Mouse (Mus musculus) layer of hippocampus, postnatal 36 days (tissue): ENCODE data around the gene Inpp5d. TPM values are rescaled to one million over a fixed set of nuclear protein-coding genes. Genes with fewer than 3 reads are reported as not detected.

Experiments
- DNase-seq, 2 experiments: peaks; one replicate each; pipeline ENCODE4 v3.0.0; 2022
- total RNA-seq, 2 experiments: library from RNA; stranded (reverse); gene quantifications; 2 replicates each; pipeline ENCODE4 v1.2.3; 2021

The Inpp5d gene
- total RNA-seq, 2 experiments from 2014 or later: 14.8 to 20.7 TPM

DNA sequence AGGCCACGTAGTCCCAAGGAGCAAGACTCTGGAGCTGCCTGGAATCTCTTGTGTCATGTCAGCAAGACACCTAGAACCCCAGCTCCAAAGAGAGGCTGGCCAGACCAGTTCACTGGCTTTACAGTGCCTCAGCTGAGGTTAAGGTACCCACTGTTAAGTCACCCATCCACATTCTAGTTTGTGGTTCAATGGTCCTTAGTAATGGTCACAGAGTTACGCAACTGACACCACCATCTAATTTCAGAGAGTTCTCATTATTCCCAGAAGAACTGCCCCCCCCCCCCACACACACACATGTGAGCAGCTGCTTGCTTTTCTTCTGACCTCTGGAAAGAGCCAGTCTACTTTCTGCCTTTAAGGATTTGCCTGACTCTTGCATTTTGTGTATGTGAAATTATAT, 4.7 kb downstream of the Inpp5d start:
- no peak for DNase-seq

DNA sequence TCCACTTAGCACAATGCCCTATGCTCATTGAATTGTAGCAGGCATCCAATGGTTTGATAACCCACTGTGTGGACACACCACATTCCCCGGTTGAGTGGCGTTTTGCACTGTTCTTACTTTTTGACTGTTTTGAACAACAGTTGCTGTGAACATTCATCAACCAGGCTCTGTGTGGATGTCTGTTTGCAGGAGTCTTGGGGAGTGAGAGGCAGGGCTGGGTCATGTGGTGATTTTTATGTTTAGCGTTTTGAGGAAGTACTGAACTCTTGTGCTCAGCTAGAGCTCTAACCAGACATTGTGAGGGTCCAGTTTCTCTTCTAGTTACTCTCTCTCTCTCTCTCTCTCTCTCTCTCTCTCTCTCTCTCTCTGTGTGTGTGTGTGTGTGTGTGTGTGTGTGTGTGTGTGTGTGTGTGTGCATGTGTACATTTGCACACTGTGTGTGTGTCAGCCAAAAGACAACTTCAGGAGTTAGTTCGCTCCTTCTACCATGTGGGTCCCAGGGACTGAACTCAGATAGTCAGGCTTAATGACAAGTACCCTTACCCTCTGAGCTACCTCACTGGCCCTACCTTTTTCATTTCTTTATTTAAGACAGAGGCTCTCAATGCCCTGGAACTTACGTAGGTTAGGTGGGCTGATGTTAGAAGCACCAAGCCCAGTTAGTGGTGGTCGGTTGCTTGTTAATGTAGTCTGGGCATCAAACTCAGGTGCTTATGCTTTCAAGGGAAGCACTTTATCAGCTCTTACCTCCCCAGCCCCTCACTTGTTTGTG, 5.3 kb downstream of the Inpp5d start:
- DNase-seq: no peak

DNA sequence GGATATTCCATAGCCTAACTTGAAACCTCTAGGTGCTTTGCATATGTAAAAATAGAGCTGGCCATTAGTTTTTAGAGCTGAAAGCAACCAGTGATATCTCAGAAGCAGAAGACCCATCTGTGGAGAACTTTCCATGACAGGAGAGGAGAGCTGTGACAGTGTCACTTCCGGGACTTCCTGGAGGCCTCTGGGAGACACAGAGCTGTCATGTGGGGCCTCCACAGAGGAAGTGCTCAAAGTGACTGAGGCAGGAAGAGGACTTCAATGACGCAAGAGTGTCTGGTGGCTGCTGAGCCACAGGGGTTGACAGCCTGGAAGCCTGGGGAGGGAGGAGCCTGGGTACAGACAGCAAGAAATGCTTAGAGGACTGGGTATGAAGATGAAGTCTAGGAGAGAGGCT, 6.2 kb downstream of the Inpp5d start:
- no peak for DNase-seq

DNA sequence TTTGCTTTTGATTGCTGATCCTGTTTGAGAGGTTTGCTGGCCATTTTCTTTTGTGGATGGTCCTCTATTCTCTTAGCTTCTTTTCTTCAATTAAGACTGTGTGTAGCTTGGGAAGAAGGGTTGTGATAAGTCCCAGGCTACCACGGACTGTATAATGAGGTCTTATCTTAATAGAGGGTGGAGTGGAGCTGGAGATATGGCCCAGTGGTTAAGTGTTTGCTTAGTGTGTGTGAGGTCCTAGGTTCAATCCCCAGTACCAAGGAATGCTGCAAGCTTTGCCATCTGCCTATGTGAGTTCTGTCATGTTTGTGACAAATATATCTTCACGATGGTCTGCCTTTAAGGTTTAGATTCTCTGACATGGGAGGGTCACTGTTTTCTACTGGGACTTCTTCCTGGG, 8.0 kb downstream of the Inpp5d start:
- DNase-seq: no peak

DNA sequence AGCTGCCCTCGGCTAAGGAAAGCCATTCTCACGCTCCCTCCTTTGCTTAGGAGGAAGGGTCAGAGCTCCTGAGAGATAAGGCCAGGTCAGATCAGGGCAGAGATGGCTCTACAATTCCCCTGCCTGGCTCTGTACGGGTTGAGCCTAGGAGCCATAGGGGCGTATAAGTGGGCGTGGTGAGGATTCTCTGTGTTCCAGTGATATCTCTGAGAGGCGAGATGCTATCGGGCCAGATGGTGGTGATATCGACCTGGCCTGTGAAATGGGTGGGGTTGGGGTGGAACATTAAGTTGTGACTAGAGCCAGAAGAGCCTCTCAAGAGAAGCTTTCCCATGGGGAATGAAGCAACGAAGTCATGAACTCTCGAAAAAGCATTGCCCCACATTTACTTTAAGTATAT, 11.5 kb downstream of the Inpp5d start:
- no peak for DNase-seq

DNA sequence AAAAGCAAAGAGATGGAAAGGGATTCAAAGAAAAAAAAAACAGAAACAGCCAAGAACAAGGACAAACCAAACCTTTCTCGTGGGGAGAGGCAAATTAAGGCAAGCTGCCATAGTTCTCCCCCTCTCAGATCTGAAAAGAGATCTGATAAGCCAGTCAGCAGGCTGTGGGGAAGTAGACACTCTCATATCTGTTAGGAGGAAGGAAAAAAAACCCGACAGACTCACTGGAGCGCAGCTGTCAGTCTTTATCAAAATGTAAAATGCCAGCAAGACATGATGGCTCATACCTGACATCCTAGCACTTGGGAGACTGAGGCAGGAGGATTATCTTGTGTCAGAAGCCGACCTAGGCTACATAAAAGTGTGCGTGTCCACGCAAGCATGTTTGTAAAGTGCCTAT, 12.1 kb downstream of the Inpp5d start:
- no peak for DNase-seq

DNA sequence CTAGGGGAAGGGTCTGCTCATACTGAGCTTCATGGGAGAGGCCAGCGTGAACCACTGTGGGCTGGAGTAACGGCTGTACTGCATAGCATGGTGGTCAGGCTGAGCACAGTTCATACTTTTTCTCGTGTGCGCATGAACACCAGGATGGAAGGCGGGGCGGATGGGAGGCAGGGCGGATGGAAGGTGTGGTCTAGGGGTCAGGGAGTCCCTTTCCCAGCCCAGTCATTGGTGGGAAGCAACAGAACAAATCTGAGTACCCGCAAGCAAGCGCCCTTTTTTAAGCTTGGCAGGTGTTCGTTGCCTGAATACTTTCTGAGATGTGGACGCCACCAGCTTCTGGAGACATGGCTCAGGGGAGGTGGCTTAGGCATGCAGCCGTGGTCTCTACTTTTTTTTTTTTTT, 16.6 kb downstream of the Inpp5d start:
- no peak for DNase-seq

DNA sequence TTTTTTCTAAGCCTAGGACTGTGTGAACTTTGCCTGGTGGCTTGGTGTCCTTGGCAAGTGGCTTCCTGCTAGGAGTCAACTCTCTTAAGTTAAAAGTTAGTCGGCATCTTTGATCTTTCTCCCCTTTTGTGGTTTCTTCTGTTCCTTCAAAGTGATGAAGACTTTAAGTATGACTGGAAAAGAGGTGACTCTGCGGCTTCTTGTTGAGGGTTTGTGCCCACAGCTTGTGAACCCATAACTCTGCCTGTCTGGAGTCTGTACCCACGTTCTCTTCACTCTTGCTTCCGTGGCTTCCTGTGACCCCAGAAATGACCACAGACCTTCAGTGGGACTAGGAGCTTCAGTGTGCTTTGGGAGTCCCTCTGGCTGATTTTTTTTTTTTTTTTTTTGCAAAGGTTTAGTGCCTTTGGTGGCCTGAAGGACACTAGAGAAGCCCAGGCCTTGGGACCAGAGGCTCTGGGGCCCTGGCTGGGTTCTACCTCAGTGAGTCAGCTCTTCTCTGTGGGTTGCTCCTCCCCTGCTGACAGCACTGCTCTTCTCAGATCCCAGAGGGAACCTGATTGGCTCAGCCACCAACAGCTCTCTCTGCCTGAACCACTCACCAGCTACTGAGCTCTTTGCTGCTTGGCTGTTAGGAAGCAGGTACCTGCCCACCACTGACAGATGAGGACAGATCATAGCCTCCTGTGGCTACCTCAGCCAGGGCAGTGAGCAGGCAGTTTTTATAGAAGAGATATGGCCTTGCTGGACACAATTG, 17.2 kb downstream of the Inpp5d start:
- DNase-seq: no peak

DNA sequence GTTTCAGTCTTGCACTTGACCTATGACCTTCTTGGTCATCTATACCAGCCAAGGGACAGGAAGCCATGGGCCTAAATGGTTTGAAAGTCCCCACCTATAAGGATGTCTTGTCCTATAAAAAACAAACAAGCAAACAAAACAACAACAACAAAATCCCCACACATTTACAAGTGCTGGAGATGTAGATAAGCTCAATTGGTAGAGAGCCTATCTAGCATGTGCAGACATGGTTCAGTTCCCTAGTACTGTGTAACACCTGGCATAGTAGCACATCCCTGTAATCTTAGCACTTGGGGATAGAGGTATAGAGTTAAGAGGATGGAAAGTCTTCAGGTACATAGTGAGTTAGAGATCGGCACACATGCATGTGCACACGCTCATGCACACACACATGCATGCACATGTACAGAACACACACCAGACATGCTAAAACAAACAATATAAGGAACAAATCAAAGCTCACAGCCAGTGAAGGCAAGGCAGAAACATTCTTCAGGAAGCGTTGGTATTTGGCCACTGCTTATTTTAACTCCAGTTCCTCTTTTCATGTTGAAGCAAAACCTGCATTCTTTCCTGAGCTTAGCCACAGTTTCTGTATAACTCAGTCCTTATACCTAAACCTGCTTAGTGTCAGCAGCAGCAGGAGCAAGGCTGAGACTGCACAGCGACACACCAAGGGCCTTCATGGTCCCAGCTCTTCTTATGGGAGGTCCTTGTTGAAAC, 17.9 kb downstream of the Inpp5d start:
- DNase-seq: no peak

DNA sequence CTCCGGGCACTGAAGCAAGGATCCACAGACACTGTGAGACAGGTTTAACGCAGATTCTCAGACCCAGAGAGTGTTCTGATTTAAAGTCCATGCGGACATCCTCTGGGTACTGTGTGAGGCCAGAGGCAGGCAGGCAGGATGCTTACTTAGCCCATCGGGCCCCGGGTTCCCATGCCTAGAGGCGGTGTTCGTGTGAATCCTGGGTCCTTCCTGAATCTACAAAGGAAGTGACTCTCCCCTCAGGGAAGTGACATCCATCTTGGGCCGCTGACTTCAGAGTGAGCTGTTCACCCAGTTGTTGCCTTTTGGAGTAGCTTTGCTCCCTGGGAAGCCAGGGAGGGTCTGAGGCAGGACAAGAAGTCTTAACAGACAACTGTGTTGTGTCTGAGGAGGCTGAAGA, 19.6 kb downstream of the Inpp5d start:
- no peak for DNase-seq

DNA sequence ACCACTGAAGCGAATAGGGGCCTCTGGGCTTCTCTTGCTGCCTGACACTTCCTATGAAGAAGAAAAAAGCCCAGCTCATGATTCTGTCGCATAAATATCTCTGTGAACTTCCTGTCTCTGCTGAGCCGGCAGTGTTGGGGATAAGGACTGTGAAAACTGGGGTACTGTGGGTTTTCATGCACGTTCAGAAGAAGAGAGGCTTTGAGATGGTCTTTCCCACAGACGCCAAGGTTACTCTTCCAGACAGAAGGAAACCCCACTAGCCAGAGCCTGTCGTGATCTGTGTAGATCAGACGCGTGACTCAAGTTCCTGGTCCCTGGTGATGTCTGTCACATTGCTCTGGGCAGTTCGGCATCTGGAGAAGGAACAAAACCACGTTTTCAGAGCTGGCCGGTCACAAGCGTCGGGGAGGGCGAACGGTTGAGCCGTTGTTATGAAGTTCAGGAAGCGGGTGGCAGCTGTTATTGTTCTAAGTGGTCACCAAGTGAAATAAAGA, 20.1 kb downstream of the Inpp5d start:
- no peak for DNase-seq

DNA sequence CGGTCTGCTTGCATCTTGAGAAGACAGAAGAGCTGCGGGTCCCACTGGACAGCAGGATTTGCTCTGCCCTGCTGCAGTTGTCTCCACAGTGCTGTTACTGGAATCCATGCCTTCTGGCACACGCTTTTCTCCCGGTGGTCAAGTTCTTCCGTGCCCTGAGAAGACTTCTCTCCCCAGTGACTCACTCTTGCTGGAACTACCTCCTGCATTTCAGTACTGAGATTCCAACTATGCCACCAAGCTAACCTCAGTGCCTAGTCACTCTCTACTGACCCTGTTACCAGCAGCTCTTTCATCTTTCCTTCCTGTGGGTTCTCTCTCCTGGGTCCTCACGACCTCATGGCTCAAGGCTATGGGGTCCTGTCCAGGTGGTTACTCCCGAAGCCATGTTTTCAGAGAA, 22.9 kb downstream of the Inpp5d start:
- no peak for DNase-seq

DNA sequence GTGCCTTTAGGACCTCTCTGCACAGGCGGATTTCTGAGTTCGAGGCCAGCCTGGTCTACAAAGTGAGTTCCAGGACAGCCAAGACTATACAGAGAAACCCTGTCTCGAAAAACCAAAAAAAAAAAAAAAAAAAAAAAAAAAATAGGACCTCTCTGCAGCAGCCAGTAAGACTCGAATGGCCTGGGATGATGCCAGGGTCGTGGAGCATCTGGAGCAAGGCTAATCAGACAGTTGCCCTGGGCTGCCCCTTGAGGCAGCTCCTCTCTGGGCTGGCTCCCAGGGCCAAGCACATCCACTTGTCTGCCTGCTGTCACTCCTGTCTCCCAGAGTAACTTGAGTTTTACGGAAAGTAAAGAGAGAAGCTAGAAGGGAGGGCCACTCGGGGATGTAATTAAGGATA, 24.9 kb downstream of the Inpp5d start:
- no peak for DNase-seq

DNA sequence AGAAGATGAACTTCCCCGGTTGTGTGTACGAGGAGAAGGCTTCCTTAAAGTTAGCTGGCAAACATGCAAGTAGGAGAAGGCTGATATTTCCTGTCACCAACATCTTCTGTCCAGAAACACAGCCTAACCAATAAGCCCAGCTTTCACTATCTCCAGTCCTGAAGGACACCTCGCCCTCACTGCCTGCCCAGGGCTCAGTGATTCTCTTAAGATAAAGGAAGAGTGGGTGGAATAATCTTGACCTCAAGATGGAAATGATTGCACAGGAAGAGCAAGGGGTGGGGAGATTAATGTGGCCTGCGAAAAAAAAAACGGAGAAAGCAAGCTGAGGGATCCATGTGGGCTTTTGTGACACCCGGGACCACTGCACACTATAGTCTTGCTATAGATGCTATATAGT, 25.6 kb downstream of the Inpp5d start:
- DNase-seq: no peak

DNA sequence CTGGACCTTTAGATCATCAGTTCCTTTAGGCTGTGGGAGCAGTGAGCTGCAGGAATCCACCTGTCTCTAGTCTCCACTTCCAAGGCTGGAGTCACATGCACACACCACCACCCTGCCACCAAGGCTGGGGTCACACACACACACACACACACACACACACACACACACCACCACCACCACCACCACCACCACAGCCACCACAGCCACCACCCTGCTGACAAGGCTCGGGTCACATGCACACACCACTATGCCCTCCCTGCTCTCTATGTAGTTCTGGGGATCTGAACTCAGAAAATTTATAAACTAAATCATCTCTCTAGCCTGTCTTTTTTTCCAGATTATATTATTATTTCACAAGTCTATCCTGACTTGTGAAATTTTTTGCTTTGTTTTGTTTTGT, 27.7 kb downstream of the Inpp5d start:
- no peak for DNase-seq

DNA sequence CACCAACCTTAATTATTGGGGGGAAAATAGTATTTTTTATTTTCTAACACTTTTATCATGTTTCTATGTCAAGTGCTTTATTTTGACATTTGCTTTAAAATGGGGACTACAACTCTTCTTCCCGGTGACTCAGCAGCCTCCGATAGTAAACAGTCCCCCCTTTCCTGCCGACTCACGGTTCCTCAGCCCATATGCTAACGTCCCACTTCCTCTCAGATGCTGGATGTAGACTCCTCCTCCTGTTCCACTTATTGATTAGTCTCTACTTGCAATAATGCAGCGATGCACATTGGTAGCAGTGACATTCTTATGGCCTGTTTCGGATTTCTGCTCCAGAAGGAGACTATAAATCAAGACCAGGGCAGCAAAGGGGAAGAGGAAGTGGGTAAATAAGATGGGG, 28.5 kb downstream of the Inpp5d start:
- no peak for DNase-seq

DNA sequence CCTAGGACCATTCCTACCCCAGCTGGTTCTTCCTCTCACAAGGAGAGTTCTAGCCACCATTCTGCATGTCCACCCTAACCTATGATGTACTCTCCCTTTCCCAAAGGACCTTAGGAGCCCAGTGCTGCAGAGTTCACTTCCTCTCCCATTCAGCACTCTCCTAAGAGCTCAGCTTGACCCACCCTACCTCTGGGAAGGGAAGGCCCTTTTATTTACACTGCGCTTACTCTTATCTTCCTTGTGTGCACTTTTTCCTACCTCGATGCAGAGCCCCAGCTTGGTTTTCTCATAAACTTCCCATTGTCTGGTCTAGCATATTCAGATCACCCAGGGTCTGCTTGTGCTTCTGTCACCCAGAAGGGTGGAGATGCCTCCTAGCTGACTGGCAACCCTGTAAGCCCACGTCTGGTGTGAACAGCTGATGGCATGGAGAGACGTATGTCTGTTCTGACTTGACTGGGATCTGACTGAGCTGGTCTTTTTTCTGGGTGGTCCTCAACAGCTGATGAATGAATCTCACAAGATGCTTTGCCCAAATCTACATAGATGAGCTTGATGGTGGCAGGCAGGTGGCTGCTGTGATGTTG, 29.2 kb downstream of the Inpp5d start:
- no peak for DNase-seq

DNA sequence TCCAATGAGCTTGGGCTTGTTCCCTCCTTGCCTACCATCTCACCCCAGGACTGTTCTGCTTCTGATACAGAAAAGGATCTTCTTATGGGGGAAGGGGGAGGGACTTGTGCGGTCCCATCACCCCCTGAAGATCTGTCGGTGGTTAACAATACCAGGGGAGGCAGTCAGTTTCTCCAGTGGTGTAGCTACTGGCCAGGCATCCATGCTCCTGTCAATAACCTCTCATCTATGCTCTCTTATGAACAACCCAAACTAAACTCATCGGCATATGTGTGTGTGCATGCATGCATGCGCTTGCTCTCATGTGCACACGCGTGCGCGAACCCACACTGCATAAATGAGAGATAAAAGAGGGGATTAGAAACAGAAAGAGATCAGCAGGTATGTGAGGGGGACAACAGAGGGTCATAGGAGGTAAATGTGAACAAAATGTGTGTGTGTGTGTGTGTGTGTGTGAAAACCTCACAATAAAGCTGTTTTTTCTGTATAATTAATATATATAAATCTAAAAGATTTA, 29.9 kb downstream of the Inpp5d start:
- DNase-seq: no peak

DNA sequence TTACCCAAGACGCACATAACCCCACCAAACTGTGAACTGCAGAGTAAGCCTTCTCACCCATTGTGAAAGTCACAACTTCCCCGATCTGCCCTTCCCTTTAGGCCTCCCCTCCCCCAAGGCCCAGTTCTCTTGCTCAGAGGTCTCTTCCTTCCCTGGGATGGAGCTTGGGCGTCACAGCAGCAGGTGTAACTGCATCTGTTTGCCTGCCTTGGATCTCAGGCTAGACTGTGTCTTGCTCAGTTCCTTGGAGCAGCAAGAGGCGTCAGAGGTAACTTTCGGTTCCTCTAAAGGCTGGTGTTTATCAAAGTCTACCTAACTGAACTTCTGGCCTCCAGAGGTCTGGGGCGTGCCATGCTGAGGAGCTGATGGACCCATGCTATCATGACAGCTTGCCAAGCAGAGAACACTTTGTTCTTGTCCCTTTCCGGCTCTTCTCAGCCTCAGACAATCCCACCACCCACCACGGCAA, 30.5 kb downstream of the Inpp5d start:
- DNase-seq: no peak

DNA sequence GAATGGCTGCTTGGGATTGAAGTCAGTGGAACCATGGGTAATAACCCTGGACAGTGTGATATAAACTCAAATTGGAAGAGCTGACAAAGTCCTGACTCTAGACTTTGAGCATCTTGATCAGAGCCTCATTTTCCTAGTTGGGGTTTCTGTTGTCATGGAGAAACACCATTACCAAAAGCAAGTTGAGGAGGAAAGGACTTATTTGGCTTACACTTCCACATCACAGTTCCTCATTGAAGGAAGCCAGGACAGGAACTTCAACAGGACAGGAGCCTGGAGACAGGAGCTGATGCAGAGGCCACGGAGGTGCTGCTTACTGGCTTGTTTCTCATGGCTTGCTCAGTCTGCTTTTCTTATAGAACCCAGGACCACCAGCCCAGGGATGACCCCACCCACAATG, 31.3 kb downstream of the Inpp5d start:
- DNase-seq: no peak

DNA sequence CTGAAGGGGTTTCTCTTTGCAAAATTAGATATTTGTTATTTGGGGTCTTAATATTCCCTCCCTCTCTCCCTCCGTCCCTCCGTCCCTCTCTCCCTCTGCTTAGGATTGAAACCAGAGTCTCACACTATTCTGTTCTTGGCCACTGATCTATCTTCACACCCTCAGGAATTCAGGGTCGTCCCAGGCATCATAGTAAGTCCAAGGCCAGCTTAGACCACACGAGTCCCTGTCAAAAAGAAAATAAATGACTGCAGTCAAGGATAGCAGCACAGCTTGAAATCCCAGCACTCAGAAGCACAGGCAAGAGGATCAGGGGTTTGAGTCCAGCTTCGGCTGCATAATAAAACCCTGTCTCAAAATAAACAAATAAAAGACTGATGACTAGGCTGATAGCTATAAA, 35.0 kb downstream of the Inpp5d start:
- no peak for DNase-seq

DNA sequence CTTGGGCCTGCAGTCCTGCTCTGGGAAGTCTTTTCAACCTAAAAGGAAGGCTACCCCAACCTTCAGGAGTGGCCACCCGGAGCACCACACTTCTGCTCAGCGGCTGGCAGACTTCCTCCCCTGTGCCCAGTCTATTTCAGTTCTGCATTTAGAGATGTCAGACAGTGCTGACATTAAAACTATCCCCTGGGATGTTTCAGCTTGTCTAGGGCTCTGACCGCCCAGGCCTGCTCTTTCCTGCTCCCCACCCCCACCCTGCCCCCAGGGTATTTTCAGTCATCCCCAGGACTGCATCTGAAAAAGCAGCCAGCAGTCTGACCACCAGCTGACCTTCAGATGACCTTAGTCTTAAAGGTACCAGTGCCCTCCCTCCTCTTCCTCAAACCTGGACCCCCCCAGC, 38.0 kb downstream of the Inpp5d start:
- DNase-seq: no peak

DNA sequence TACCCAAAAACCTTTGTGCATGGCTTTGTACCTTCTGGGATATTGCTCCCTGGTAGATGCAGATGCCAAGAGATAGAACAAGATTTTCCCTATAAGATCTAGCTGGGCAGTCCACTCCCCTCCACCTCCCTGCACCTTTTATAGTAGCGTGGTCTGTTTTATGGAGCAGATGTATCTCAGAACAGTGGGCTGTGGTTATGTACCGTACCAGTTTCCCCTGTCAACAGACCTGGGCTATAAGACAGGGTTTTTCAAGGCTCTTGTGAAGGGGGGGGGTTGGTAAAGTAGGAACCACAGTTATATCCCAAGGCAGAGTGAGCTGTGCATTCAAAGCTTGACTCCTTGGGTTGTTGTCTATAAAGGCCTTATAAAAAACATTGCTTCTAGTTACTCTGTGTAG, 38.4 kb downstream of the Inpp5d start:
- no peak for DNase-seq
